Mouse (Mus musculus) heart, postnatal 0 days (tissue): ENCODE data around the gene Zfp692.

ENCODE experiments used
- CTCF ChIP-seq: IDR thresholded peaks from 2 replicates; pipeline ENCODE4 v1.5.1; 2016; ENCODE audit warnings: antibody characterized with exemption, control low read depth, low read depth
- EP300 ChIP-seq: IDR thresholded peaks from 2 replicates; pipeline ENCODE4 v1.6.1; 2016; ENCODE audit warnings: antibody characterized with exemption, low read depth

DNA sequence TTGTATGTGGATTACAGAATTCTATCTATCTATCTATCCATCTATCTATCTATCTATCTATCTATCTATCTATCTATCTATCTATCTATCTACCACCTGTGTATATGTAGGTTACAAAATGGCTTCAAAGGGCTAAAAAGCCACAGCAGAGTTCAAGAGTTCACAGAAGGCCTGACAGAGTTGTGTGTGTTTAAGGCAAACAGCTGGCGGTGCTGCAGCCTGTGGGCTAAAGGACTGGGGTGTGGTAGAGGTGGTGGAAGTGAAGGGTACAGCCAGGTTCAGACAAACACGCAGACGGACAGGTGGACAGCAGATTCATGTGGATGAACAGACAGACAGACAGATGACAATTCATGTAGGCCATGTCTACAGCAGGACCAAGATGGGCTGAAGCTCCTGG lies 38.6 kb upstream of the Zfp692 start:
- TF ChIP-seq CTCF (no peak), EP300 (no peak)
